Mouse (Mus musculus) myocyte (in vitro differentiated cells): Measurements from ENCODE around the gene C87436. TPM values are rescaled to one million over a fixed set of nuclear protein-coding genes. Genes with fewer than 3 reads are reported as not detected.
"Not testable (repeated sequence)": the region's sequence is repeated elsewhere in the genome, so short reads cannot be mapped to it uniquely, and the experiment has no call there.

Experiments
- H3K27me3 ChIP-seq: one replicate; pipeline ENCODE4 v1.6.1; 2011; ENCODE audit not compliant: control insufficient read depth, insufficient read depth, insufficient read length
- H3K36me3 ChIP-seq: one replicate; pipeline ENCODE4 v1.6.1; 2011; ENCODE audit not compliant: control insufficient read depth, insufficient read depth
- H3K4me2 ChIP-seq: one replicate; pipeline ENCODE4 v1.6.1; 2011; ENCODE audit warnings: low read depth, control low read depth
- H3K4me3 ChIP-seq: one replicate; pipeline ENCODE4 v1.5.1; 2011; ENCODE audit warnings: mild to moderate bottlenecking, control low read depth, moderate library complexity
- H3K79me2 ChIP-seq: one replicate; pipeline ENCODE4 v1.6.1; 2011; ENCODE audit not compliant: control insufficient read depth, insufficient read depth
- H3ac ChIP-seq: one replicate; pipeline ENCODE4 v1.6.1; 2011; ENCODE audit not compliant: control insufficient read depth, insufficient read length
- CEBPB ChIP-seq: IDR thresholded peaks from 2 replicates; pipeline ENCODE4 v1.6.1; 2011; ENCODE audit warnings: mild to moderate bottlenecking, moderate library complexity; ENCODE audit not compliant: poor library complexity, insufficient read depth, severe bottlenecking
- E2F4 ChIP-seq: IDR thresholded peaks from one replicate; pipeline ENCODE4 v1.6.1; 2011; ENCODE audit warnings: mild to moderate bottlenecking, control low read depth, moderate library complexity; ENCODE audit not compliant: insufficient read depth
- MAX ChIP-seq: IDR thresholded peaks from one replicate; pipeline ENCODE4 v1.6.1; 2011; ENCODE audit warnings: low read depth, mild to moderate bottlenecking, control low read depth
- MYOD1 ChIP-seq, 3 experiments: IDR thresholded peaks; one replicate each; pipeline ENCODE4 v1.6.1; 2011; ENCODE audit warnings: control low read depth in 2 of 3, low read depth in 2 of 3, mild to moderate bottlenecking in 2 of 3, moderate library complexity in 1 of 3; ENCODE audit not compliant: insufficient read length in 2 of 3, control insufficient read depth in 1 of 3
- MYOG ChIP-seq, 3 experiments: IDR thresholded peaks; one replicate each; pipeline ENCODE4 v1.6.1; 2011; ENCODE audit warnings: control low read depth in 2 of 3, low read depth in 2 of 3, mild to moderate bottlenecking in 2 of 3; ENCODE audit not compliant: insufficient read length in 2 of 3, control insufficient read depth in 1 of 3, insufficient read depth in 1 of 3
- POLR2A ChIP-seq: IDR thresholded peaks from one replicate; pipeline ENCODE4 v1.6.1; 2011; ENCODE audit warnings: low read depth, mild to moderate bottlenecking, control low read depth, moderate library complexity; ENCODE audit not compliant: insufficient read length
- POLR2AphosphoS2 ChIP-seq: IDR thresholded peaks from one replicate; pipeline ENCODE4 v1.6.1; 2011; ENCODE audit warnings: low read depth, control low read depth; ENCODE audit not compliant: insufficient read length
- REST ChIP-seq: IDR thresholded peaks from one replicate; pipeline ENCODE4 v1.6.1; 2011; ENCODE audit warnings: mild to moderate bottlenecking, control low read depth, moderate library complexity; ENCODE audit not compliant: insufficient read depth, insufficient read length
- SRF ChIP-seq: IDR thresholded peaks from one replicate; pipeline ENCODE4 v1.6.1; 2011; ENCODE audit warnings: low read depth; ENCODE audit not compliant: control insufficient read depth, insufficient read length
- TCF12 ChIP-seq: IDR thresholded peaks from one replicate; pipeline ENCODE4 v1.6.1; 2011; ENCODE audit warnings: mild to moderate bottlenecking, control low read depth; ENCODE audit not compliant: poor library complexity, insufficient read depth, severe bottlenecking
- TCF3 ChIP-seq: IDR thresholded peaks from one replicate; pipeline ENCODE4 v1.6.1; 2011; ENCODE audit warnings: low read depth, control low read depth; ENCODE audit not compliant: insufficient read length
- USF1 ChIP-seq: IDR thresholded peaks from one replicate; pipeline ENCODE4 v1.6.1; 2011; ENCODE audit warnings: low read depth, mild to moderate bottlenecking, control low read depth, moderate library complexity
- polyA plus RNA-seq: library from polyadenylated mRNA; unstranded; fragments of >200 nt; fragmentation: generic; extraction: Trizol; gene quantifications from one replicate; pipeline ENCODE4 v1.2.1, GENCODE M21; 2012; ENCODE audit warnings: missing spikeins

C87436 gene
- polyA plus RNA-seq, 1 experiment, result 6.9 TPM

DNA sequence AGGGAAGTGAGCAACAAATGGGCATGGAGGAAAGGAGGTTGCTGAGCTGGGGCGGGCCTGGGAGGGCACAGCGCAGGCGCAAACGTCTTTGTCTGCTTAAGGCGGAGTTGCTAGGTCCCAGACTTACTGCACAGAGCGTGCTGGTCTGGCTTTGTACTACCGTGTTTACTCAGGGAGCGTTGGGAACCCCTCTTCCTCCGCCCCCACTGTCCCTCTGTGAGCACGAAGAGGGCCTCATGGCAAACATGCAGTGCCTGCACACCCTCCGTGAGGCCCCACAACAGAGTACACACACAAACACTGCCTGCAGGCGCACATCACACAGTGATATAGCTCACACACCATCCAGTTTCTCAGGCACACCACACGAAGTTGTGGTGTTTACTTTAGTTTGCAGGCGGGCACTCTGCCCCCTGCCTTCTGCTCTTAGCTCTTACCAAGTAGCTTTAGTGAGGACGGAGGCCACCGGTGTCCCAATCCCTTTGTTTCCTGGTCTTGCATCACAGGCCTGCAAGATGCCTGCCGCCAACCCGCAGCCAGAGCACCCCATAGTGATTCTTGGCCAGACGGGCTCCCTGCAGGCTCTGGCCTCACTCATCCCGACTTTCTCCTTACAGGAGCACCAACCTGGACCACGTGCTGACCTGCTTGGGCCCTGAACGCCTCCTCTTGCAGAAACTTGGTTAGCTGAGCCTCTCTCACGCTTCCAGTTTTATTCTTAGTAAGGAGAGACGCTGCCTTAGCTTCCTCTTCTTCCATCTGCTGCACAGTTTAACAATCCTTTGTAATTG is 49.4 kb downstream of the C87436 start:
- H3K4me3 ChIP-seq, result no peak overlapping the region
- TF ChIP-seq CEBPB, result peak; percentile 61; the same call in 1 of the 2 replicates
- TF ChIP-seq MYOD1 (IDR thresholded peaks at IDR 0.05; ENCODE audit: control insufficient read depth in 1 of 3, insufficient read length in 2 of 3, low read depth in 2 of 3), result no peak
- no peak for TF ChIP-seq POLR2A
- TF ChIP-seq REST, result no peak
- no peak for TF ChIP-seq POLR2AphosphoS2
- no peak for TF ChIP-seq MAX
- TF ChIP-seq MYOG (IDR thresholded peaks at IDR 0.05; ENCODE audit: control insufficient read depth in 1 of 3, insufficient read depth in 1 of 3, insufficient read length in 2 of 3, low read depth in 2 of 3), result no peak
- no peak overlapping the region for H3ac ChIP-seq

DNA sequence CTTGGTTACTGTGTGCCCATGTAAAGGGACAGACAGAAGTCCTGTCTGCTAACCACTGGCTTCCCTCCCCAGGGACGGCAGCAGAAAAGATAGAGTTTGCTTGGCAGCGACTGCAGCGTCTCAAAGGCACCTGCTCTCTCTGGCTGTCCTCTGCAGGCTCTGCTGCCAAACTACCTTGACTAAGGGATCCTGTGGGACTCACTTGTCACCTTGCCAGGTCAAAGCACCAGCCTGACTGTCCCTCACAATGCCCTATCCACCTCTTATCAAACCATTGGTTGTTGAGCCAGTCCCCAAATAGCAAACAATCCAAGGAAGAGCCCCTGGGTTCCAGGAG is 49.9 kb downstream of the C87436 start:
- Histone ChIP-seq H3K4me2 (peak overlapping the region; percentile 36), H3K4me3 (no peak overlapping the region), H3ac (no peak overlapping the region), H3K79me2 (no peaks in the 10 kb centered on the region), H3K27me3 (no peaks in the 10 kb centered on the region), H3K36me3 (no peaks in the 10 kb centered on the region)
- no peak for TF ChIP-seq E2F4
- TF ChIP-seq MYOD1 (IDR thresholded peaks at IDR 0.05; ENCODE audit: control insufficient read depth in 1 of 3, insufficient read length in 2 of 3, low read depth in 2 of 3), result no peak
- TF ChIP-seq CEBPB, result no peak
- TF ChIP-seq MYOG (IDR thresholded peaks at IDR 0.05; ENCODE audit: control insufficient read depth in 1 of 3, insufficient read depth in 1 of 3, insufficient read length in 2 of 3, low read depth in 2 of 3), result no peak
- TF ChIP-seq USF1, result no peak
- TF ChIP-seq POLR2AphosphoS2, result no peak
- no peak for TF ChIP-seq REST
- no peak for TF ChIP-seq SRF
- TF ChIP-seq POLR2A, result no peak
- no peak for TF ChIP-seq TCF12
- no peak for TF ChIP-seq TCF3
- TF ChIP-seq MAX, result no peak

More for the DNA sequence above, 49.4 kb downstream of the C87436 start:
- Histone ChIP-seq H3K27me3 (no peaks in the 10 kb centered on the region), H3K36me3 (no peaks in the 10 kb centered on the region), H3K4me2 (peak overlapping the region; percentile 36), H3K79me2 (no peaks in the 10 kb centered on the region)

DNA sequence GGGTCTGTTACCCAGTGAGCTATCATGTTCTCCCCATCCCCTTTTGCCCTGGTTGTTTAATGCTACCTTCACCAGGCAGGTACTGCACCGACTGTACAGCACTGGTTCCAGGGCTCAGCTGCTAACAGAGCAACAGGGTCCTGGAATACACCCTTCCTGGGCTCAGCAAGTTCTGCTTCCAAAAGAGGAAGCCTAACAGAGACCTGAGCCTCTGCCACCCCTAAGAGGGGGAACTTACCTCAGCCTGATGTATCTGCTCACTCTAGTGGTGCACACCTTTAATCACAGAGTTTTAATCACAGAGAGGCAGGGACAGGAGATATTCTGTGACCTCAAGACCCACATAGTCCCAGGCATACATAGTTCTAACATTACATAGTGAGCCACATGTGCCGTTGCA is 51.8 kb downstream of the C87436 start:
- H3K4me3 ChIP-seq, result no peak overlapping the region
- H3K27me3 ChIP-seq, result no peaks in the 10 kb centered on the region
- H3K79me2 ChIP-seq, result no peaks in the 10 kb centered on the region
- TF ChIP-seq SRF (no peak), POLR2A (no peak), CEBPB (no peak), MYOD1 (IDR thresholded peaks at IDR 0.05; ENCODE audit: control insufficient read depth in 1 of 3, insufficient read length in 2 of 3, low read depth in 2 of 3) (no peak), MAX (no peak), POLR2AphosphoS2 (no peak), TCF3 (no peak), E2F4 (no peak), REST (no peak), MYOG (IDR thresholded peaks at IDR 0.05; ENCODE audit: control insufficient read depth in 1 of 3, insufficient read depth in 1 of 3, insufficient read length in 2 of 3, low read depth in 2 of 3) (no peak), USF1 (no peak), TCF12 (no peak)
- H3ac ChIP-seq, result no peak overlapping the region
- H3K36me3 ChIP-seq, result no peaks in the 10 kb centered on the region
- H3K4me2 ChIP-seq, result no peak overlapping the region

DNA sequence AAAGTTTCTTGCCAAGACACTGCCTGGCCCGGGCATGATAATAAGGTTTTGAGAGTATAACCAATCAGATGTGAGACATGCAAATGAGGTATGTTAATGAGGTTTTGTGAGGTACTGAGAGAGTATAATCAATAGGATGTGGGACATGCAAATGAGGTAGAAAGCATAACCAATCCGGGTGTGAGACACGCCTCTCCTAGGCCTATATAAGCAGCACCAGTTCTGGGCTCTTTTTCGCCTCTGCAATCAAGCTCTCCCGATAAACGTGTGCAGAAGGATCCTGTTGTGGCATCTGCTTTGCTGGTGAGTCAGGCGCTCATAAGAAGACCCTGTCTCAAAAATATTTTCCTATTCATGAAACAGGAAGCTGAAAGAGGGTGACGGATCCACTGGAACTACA is 52.2 kb downstream of the C87436 start:
- not testable (repeated sequence) for H3ac ChIP-seq, H3K79me2 ChIP-seq, H3K4me2 ChIP-seq, H3K27me3 ChIP-seq, H3K36me3 ChIP-seq, H3K4me3 ChIP-seq

DNA sequence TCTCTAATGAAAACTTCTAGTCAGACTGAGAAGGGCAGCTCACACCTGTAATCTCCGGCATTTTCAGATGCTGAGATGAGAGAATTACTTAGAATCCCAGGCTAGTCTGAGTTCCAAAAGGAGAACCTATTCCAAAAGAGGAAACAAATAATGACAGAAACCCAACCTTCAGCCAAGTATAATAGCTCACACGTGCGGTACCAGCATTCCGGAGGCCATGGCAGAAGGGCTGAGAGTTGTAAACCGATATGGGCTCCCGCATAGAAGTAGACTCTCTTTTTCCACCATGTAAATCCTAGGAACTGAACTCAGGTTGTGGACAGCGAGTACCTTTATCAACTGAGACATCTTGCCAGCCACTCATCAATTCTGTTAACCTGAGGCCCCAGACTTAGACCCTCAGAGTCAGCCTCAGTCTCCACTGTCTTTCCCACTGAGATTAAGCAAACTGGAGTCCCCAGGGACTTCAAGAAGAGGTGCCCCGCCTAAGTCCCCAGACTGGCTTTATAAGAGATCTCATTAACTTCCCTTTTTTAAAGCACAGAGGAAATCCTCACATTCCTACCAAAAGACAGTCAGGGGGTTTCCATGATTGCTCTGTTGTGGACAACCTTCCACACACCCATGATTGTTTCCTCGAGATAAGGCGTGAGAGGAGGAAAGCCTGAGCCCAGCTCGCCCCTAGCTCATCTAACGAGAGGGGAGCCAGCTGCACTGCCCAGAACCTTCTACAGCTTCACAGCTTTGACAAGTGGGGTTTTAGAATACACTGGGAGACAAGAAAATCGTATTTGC is 55.5 kb downstream of the C87436 start:
- H3K4me2 ChIP-seq, result peak overlapping the region; percentile 1
- no peaks in the 10 kb centered on the region for H3K36me3 ChIP-seq
- no peaks in the 10 kb centered on the region for H3K79me2 ChIP-seq
- no peak overlapping the region for H3ac ChIP-seq
- no peaks in the 10 kb centered on the region for H3K27me3 ChIP-seq
- no peak overlapping the region for H3K4me3 ChIP-seq
- TF ChIP-seq TCF3 (no peak), E2F4 (no peak), CEBPB (no peak), MAX (no peak)
